Mouse (Mus musculus): ENCODE measurements at regions not wholly inside any gene's neighbourhood (a gene's known extent, or its start where the extent isn't known, plus 50 kb on each side); places are given as distances from the start of the nearest gene placed in this dataset.

GRCm38 (mm10) chr14:58225869-58226268 is 155.5 kb downstream of the Fgf9 start:
- in situ Hi-C loops (cut with MboI, MseI): no loop called here

DNA sequence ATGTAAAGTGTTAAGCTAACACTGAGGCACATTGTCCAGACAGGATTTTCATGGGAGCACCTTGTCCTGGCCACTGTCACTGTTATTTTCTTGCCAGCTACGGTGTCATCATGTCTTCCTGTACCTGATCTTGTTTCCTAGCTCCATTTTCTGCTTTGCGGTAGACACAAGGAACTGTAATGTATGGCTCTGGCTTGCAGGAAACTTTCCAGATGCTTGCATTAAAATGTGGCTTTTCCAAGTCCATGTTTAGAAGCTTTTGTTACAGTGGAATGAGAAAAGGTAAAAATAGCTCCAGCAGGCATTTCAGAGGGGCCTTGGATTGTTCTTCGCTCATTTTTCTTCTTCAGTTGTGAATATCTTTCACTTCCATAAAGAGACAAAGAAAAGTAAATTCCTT is 154.1 kb downstream of the Fgf9 start:
- in situ Hi-C loops (cut with MboI, MseI): no loop called here

- in situ Hi-C loops (cut with MboI, MseI): no loop called here
Measured at GRCm38 (mm10) chr14:58208401-58208800, 138.1 kb downstream of the Fgf9 start.

GRCm38 (mm10) chr14:58202607-58203295 is 132.4 kb downstream of the Fgf9 start:
- in situ Hi-C loops (cut with MboI, MseI): no loop called here

GRCm38 (mm10) chr14:58189948-58190347 is 119.6 kb downstream of the Fgf9 start:
- in situ Hi-C loops (cut with MboI, MseI): loop anchor here (10.0 kb wide), 1 partner anchor 1695 kb away; no protein-coding TSS in a partner anchor

DNA sequence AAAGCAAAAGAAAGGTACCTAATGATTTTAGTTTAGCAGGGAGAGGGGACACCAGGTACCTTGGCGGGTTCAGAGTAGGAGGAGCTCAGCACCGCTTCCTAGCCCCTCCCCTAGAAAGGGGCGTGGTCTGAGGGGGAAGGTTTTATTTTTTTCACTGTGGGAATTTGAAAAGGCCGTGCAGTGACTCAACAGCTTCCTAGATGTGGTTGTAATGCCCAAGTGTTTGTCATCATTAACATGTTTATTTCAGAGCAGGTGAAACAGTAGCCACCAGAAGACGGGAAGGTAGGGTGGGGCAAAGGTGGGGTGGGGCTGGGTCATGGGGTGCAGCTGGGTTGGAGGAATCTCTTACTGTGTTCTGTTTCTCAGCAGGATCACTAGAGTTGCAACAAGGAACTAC is 112.5 kb downstream of the Fgf9 start:
- in situ Hi-C loops (cut with MboI, MseI): loop anchor here (10.0 kb wide), 1 partner anchor 1702 kb away; no protein-coding TSS in a partner anchor

- in situ Hi-C loops (cut with MboI, MseI): loop anchor here (10.0 kb wide), 1 partner anchor 1704 kb away; no protein-coding TSS in a partner anchor
Measured at GRCm38 (mm10) chr14:58180724-58181123, 110.4 kb downstream of the Fgf9 start.

- in situ Hi-C loops (cut with MboI, MseI): no loop called here
Measured at GRCm38 (mm10) chr14:58175651-58176363, 105.5 kb downstream of the Fgf9 start.

DNA sequence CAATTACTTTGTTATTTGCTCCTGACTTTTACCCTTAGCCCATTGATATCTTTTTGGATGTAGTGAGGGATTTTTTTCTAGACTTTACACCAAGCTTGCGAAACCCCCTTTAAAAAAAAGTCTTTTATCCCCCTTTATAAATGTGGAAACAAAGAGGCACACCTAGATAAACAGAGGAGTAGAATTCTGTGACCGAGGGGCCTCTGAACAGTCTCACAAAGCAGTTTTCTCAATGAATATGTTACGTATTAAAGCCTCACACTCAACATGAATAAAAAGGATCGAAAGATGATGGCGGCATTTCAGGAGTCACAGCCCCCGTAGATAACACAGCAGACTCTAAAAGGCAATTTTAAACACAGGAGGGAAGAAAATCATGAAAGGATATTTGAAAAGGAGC is 104.2 kb downstream of the Fgf9 start:
- in situ Hi-C loops (cut with MboI, MseI): no loop called here

- in situ Hi-C loops (cut with MboI, MseI): no loop called here
Measured at GRCm38 (mm10) chr14:58168920-58169319, 98.6 kb downstream of the Fgf9 start.

Measured in regulatory T cell (primary cell).